Comparison of ENCODE assay signal across 26 mouse cellular contexts in the genomic region with DNA sequence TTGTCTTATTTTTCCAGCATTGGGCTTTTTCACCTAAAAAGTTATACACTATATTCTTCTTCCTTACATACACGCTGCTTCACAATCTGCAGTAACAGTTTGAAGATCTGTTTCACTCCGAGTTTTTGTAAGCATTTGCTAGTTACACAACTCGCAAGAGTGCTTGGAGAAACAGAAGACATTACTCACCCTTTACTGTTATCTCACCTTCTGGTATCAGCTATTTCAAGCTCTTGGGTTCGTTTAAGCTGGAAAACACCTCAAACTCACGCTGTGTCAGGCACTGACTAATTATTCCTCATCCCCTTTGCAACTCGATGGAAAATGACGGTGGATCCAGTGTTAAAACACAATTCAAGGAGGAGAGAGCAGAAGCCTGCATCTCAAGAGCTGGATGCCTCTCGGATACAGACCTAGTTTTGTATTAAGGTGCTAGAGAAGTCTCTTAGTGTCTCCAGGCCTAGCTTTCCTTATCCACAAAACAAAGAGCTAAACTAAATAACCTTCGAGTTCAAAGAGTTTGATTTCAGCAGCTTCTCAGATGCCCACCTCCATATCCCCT.
DNase-seq lines count a peak whose midpoint lies in the region; TF ChIP-seq lines count a peak whose summit lies in the region.
"Had no signal": no experiment of that assay in that cellular context is flagged by ENCODE, and none has a peak within 500 bp of the region (broad histone marks: within the 10 kb centered on the region; RNA-seq: fewer than 3 reads in every experiment).

No protein-coding gene starts in this region.

- DNase-seq in heart, embryonic 10.5 days (ENCODE audit: low spot score), result no peak
- no peak for DNase-seq in heart, postnatal 25 days (ENCODE audit: low spot score)
- DNase-seq in layer of hippocampus, adult 2 months (ENCODE audit: low spot score in 2 of 2), result peak; percentile 9 to 15
- DNase-seq in layer of hippocampus, postnatal 10 days (ENCODE audit: low spot score in 2 of 2), result no peak
- peak; percentile 19 to 26 for DNase-seq in right cerebral cortex, adult 2 months (ENCODE audit: low spot score in 2 of 2)
- DNase-seq in right cerebral cortex, postnatal 14 days, result no peak
- peak; percentile 50 for DNase-seq in telencephalon, adult 2 months (ENCODE audit: low read depth, low spot score)
- DNase-seq in lung, postnatal 10 days, result no peak
- DNase-seq: adrenal gland, postnatal 25 days; cerebellum, adult 11 months; cerebellum, postnatal 10 days; kidney, adult 9 months; kidney, postnatal 14 days; liver, embryonic 13.5 days; lung, adult 2 months; lung, postnatal 36 days; thymus, adult 2 months; thymus, postnatal 4 days had no signal

- H3K36me3 ChIP-seq in heart, embryonic 10.5 days, result no peaks in the 10 kb centered on the region
- H3K36me3 ChIP-seq: embryonic facial prominence, embryonic 10.5 days; forebrain, embryonic 15.5 days; heart, embryonic 15.5 days; liver, embryonic 13.5 days; midbrain, embryonic 13.5 days; stomach, embryonic 15.5 days had no signal

- H3K27ac ChIP-seq in heart, embryonic 10.5 days, result no peak overlapping the region
- H3K27ac ChIP-seq in layer of hippocampus, adult 2 months, result no peak overlapping the region
- H3K27ac ChIP-seq: embryonic facial prominence, embryonic 10.5 days; forebrain, embryonic 15.5 days; heart, embryonic 15.5 days; hindbrain, postnatal 0 days; left cerebral cortex, adult 2 months; liver, embryonic 13.5 days; midbrain, embryonic 13.5 days; stomach, embryonic 15.5 days had no signal

- no peak for TF ChIP-seq CTCF in layer of hippocampus, adult 2 months (conservative IDR thresholded peaks at IDR 0.05)

- H3K9me3 ChIP-seq in heart, embryonic 10.5 days, result no peaks in the 10 kb centered on the region
- H3K9me3 ChIP-seq: embryonic facial prominence, embryonic 10.5 days; forebrain, embryonic 15.5 days; heart, embryonic 15.5 days; liver, embryonic 13.5 days; megakaryocyte, embryonic 14.5 days; midbrain, embryonic 13.5 days; stomach, embryonic 15.5 days had no signal

- 0 out of 2 replicates have a peak overlapping the region, but pooled peaks have one; percentile 15 for H3K4me3 ChIP-seq in heart, embryonic 10.5 days
- H3K4me3 ChIP-seq in layer of hippocampus, adult 2 months, result no peak overlapping the region
- H3K4me3 ChIP-seq: embryonic facial prominence, embryonic 10.5 days; forebrain, embryonic 15.5 days; heart, embryonic 15.5 days; left cerebral cortex, adult 2 months; liver, embryonic 13.5 days; megakaryocyte, embryonic 14.5 days; midbrain, embryonic 13.5 days; stomach, embryonic 15.5 days had no signal

- intact Hi-C loops in heart, postnatal 25 days (cut with DNase I), result no loop called here

- H3K4me1 ChIP-seq in heart, embryonic 10.5 days, result peaks cover 3% of the 10 kb centered on the region; the same call in 1 of the 2 replicates
- H3K4me1 ChIP-seq: forebrain, embryonic 15.5 days; liver, embryonic 13.5 days; midbrain, embryonic 13.5 days; stomach, embryonic 15.5 days had no signal

- H3K27me3 ChIP-seq in heart, embryonic 10.5 days (ENCODE audit: insufficient read depth, poor library complexity, severe bottlenecking), result no peaks in the 10 kb centered on the region
- H3K27me3 ChIP-seq: forebrain, embryonic 15.5 days; heart, embryonic 15.5 days; liver, embryonic 13.5 days; megakaryocyte, embryonic 14.5 days; midbrain, embryonic 13.5 days; stomach, embryonic 15.5 days had no signal

- 35% methylated on average over 9 of the region's 9 CpGs for WGBS in heart, embryonic 10.5 days

Comparison
In these comparisons a context has a peak if more than half of its experiments do, and no peak if none do; other contexts are left out.
1. DNase-seq: peak in layer of hippocampus, adult 2 months (2 of 2), right cerebral cortex, adult 2 months (2 of 2) and telencephalon, adult 2 months (single experiment); none in heart, embryonic 10.5 days (single experiment), heart, postnatal 25 days (single experiment), layer of hippocampus, postnatal 10 days (0 of 2), right cerebral cortex, postnatal 14 days (single experiment) and lung, postnatal 10 days (single experiment).